Mouse (Mus musculus) lung, embryonic 14.5 days (tissue): ENCODE measurements around the gene Homer2. TPM values are rescaled to one million over a fixed set of nuclear protein-coding genes. Genes with fewer than 3 reads are reported as not detected.
A peak's percentile ranks its signal among the peaks of the same experiment; 100 is the strongest.

Experiments used
- ATAC-seq: fragments of 200-750 bp; cut with Nextera tagmentation; 2 replicates; pipeline ENCODE4 v1.8.0; 2017; ENCODE audit warnings: mild to moderate bottlenecking, moderate TSS enrichment, moderate library complexity; ENCODE audit not compliant: insufficient read depth
- DNase-seq: peaks from one replicate; pipeline ENCODE4 v3.0.0-alpha.2; 2015
- H3K27ac ChIP-seq: fragments of 300-500 bp; sonication (generic); 2 replicates; pipeline ENCODE4 v1.5.1; 2014; ENCODE audit warnings: low read depth, mild to moderate bottlenecking, moderate library complexity
- H3K27me3 ChIP-seq: fragments of 300-500 bp; sonication (generic); 2 replicates; pipeline ENCODE4 v1.6.1; 2014; ENCODE audit warnings: low read length, control low read depth; ENCODE audit not compliant: insufficient read depth
- H3K36me3 ChIP-seq: fragments of 300-500 bp; sonication (generic); 2 replicates; pipeline ENCODE4 v1.6.1; 2014; ENCODE audit warnings: control low read depth; ENCODE audit not compliant: insufficient read depth
- H3K4me1 ChIP-seq: fragments of 300-500 bp; sonication (generic); 2 replicates; pipeline ENCODE4 v1.6.1; 2014; ENCODE audit warnings: antibody characterized with exemption, control low read depth; ENCODE audit not compliant: insufficient read depth
- H3K4me2 ChIP-seq: fragments of 300-500 bp; sonication (generic); 2 replicates; pipeline ENCODE4 v1.6.1; 2014; ENCODE audit warnings: mild to moderate bottlenecking
- H3K4me3 ChIP-seq: fragments of 300-500 bp; sonication (generic); 2 replicates; pipeline ENCODE4 v1.5.1; 2014; ENCODE audit warnings: low read depth, low read length
- H3K9ac ChIP-seq: fragments of 300-500 bp; sonication (generic); 2 replicates; pipeline ENCODE4 v1.6.1; 2014
- H3K9me3 ChIP-seq: fragments of 300-500 bp; sonication (generic); 2 replicates; pipeline ENCODE4 v1.6.1; 2016; ENCODE audit warnings: low read depth, low read length, control low read depth
- CTCF ChIP-seq: IDR thresholded peaks from 2 replicates; pipeline ENCODE4 v1.5.1; 2016; ENCODE audit warnings: antibody characterized with exemption, low read depth
- WGBS: fragments of 180-500 bp; shearing (Covaris S2); extraction: QIAGEN DNeasy Blood & Tissue Kit; methylation state at CpG from one replicate; pipeline ENCODE4 v1.1.7; 2014; 5-methylcytosine and 5-hydroxymethylcytosine counted together
- polyA plus RNA-seq: library from polyadenylated mRNA; unstranded; fragments of >200 nt; fragmentation: Nextera tagmentation; extraction: Ambion mirVana; gene quantifications from 2 replicates; pipeline ENCODE4 v1.2.1, GENCODE M21; 2014

Gene Homer2
- polyA plus RNA-seq, 1 experiment from 2014 or later, result 38.2 TPM

DNA sequence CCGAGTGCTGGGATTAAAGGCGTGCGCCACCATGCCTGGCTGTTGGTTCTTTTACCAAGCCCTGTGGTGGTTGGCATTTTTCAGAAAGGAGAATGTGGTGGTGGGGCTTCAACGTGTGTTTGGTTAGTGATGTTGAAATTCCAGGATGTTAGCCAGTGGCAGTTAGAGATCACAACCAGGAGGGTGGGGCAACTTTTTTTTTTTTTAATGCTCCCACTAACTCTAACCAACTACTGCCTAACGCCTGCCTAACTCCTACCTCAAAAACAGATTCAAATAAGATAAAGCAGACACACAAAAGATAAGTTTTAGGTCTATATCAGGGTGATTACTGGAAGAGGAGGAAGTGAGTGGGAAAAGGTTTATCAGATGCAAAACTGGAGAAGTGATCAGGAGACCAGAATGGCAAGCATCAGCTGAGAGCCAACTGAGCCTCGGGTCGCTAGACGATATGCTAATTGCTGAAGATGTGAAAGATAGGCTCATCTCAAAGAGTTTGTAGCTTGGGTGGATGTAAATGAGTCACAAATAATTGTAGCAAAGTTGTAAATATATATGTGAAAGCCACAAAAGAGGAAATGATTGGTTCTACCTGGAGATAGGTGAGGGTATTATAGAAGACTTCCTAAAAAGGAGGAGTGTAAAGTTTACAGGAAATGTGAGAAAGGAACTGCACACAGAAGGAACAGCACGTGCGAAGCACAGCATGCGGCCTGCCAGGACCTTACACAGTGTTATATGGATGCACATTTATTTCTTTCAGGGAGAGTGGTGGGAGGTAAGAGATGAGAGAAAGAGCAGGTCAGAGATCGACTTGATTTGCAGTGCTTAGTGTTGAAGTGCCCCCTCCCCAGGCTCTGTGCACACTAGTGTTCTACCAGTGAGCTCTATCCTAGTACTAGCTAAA is 25.1 kb upstream of the Homer2 start:
- no peak for ATAC-seq
- H3K4me2 ChIP-seq, result no peak overlapping the region
- H3K27me3 ChIP-seq, result no peaks in the 10 kb centered on the region
- no peak overlapping the region for H3K27ac ChIP-seq
- no peak overlapping the region for H3K4me3 ChIP-seq
- no peaks in the 10 kb centered on the region for H3K36me3 ChIP-seq
- no peak overlapping the region for H3K9ac ChIP-seq
- 75% methylated on average over 12 of the region's 12 CpGs for WGBS
- no peak for TF ChIP-seq CTCF
- no peaks in the 10 kb centered on the region for H3K4me1 ChIP-seq
- H3K9me3 ChIP-seq, result no peaks in the 10 kb centered on the region
- DNase-seq, result no peak

DNA sequence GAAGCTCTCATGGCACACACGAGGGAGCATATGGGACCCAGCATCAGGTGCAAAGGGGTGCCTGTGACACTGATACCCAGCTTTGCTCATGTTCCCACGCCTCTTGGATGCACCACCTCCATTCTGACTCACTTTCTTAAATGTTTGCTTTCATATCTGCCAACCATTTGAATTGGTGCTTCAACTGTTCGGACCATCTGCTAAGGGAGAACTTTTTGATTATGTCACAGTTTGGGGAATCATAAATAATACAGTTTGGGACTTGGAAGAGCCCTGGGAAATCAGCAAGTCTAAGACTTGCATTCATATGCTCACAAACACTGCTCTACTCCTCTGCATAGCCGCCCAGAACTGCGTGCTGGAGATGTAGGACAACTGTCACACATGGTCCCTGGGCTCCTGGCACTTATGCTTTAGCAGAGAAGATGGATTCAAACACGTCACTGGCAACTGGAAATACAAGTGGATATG is 23.9 kb upstream of the Homer2 start:
- DNase-seq (no peak), ATAC-seq (no peak)
- Histone ChIP-seq H3K27me3 (no peaks in the 10 kb centered on the region), H3K36me3 (no peaks in the 10 kb centered on the region), H3K4me1 (no peaks in the 10 kb centered on the region), H3K4me3 (no peak overlapping the region), H3K9me3 (no peaks in the 10 kb centered on the region), H3K27ac (no peak overlapping the region), H3K9ac (no peak overlapping the region), H3K4me2 (no peak overlapping the region)
- 65% methylated on average over 6 of the region's 6 CpGs for WGBS
- no peak for TF ChIP-seq CTCF

DNA sequence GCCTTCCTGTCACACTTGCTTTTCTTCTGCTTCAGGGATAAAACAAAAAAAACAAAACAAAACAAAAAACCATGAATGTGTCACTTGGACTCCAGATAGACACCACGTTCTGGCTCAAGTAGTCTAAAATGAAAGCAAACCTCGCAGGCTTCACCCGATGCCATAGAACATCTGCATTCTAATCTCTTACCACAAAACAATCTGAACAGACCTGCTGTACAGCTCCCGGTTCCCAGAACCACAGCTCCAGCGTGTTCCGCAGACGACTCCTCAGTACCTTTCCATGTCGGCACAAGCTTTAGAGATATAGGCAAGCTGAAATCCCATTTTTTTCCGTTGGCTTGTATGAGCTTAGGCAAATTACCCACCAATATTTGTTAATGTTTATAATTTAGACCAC is 22.5 kb upstream of the Homer2 start:
- H3K4me1 ChIP-seq, result no peaks in the 10 kb centered on the region
- no peak for TF ChIP-seq CTCF
- WGBS, result 76% methylated on average over 9 of the region's 9 CpGs
- no peak overlapping the region for H3K4me2 ChIP-seq
- DNase-seq (no peak), ATAC-seq (no peak)
- H3K27me3 ChIP-seq, result no peaks in the 10 kb centered on the region
- H3K36me3 ChIP-seq, result no peaks in the 10 kb centered on the region
- no peak overlapping the region for H3K4me3 ChIP-seq
- H3K9me3 ChIP-seq, result no peaks in the 10 kb centered on the region
- no peak overlapping the region for H3K27ac ChIP-seq
- no peak overlapping the region for H3K9ac ChIP-seq

DNA sequence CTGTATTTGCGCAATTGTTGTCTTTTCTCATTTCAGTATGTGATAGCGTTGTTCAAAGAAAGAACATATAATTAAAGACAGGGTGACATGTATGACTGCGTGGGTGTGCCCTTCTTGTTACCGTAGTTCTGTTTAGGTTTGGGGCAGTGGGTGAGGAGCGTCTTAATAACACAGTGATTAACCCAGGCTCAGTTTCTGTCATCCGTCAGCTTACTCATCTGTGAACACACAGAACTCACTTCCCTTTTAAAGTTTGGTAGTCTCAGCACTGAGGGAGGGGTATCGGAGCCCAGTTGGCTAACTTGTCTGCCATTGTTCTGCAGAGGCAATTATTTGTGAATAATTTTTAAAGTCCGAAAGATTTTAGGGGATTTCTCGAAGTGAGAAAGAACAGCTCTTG is 20.4 kb upstream of the Homer2 start:
- no peaks in the 10 kb centered on the region for H3K9me3 ChIP-seq
- WGBS, result 66% methylated on average over 9 of the region's 9 CpGs
- ATAC-seq (no peak), DNase-seq (no peak)
- H3K36me3 ChIP-seq, result no peaks in the 10 kb centered on the region
- H3K4me1 ChIP-seq, result no peaks in the 10 kb centered on the region
- no peak overlapping the region for H3K27ac ChIP-seq
- no peak overlapping the region for H3K4me3 ChIP-seq
- H3K27me3 ChIP-seq, result no peaks in the 10 kb centered on the region
- H3K4me2 ChIP-seq, result no peak overlapping the region
- H3K9ac ChIP-seq, result no peak overlapping the region
- TF ChIP-seq CTCF, result no peak

DNA sequence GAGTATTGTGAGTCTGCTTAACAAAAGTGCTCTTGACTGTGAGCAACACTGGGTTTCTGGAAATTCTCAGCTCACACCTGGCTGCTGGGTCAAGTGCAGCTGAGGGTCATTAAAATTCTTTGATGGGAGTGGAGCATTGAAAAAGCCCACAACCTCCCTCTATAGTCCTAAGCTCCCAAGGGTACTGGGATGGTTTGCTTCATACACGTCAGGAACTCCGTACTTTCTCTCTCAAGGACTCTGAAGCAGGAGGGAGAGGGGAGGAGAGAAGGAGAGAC is 19.3 kb upstream of the Homer2 start:
- no peak overlapping the region for H3K9ac ChIP-seq
- no peaks in the 10 kb centered on the region for H3K4me1 ChIP-seq
- no peak for ATAC-seq
- no peaks in the 10 kb centered on the region for H3K9me3 ChIP-seq
- TF ChIP-seq CTCF, result no peak
- no peaks in the 10 kb centered on the region for H3K27me3 ChIP-seq
- H3K4me3 ChIP-seq, result no peak overlapping the region
- peak overlapping the region; percentile 20; the same call in 1 of the 2 replicates for H3K4me2 ChIP-seq
- H3K27ac ChIP-seq, result peak overlapping the region; percentile 26; the same call in 1 of the 2 replicates
- peak; percentile 48 for DNase-seq
- no peaks in the 10 kb centered on the region for H3K36me3 ChIP-seq
- WGBS, result 37% methylated on average over 2 of the region's 2 CpGs

DNA sequence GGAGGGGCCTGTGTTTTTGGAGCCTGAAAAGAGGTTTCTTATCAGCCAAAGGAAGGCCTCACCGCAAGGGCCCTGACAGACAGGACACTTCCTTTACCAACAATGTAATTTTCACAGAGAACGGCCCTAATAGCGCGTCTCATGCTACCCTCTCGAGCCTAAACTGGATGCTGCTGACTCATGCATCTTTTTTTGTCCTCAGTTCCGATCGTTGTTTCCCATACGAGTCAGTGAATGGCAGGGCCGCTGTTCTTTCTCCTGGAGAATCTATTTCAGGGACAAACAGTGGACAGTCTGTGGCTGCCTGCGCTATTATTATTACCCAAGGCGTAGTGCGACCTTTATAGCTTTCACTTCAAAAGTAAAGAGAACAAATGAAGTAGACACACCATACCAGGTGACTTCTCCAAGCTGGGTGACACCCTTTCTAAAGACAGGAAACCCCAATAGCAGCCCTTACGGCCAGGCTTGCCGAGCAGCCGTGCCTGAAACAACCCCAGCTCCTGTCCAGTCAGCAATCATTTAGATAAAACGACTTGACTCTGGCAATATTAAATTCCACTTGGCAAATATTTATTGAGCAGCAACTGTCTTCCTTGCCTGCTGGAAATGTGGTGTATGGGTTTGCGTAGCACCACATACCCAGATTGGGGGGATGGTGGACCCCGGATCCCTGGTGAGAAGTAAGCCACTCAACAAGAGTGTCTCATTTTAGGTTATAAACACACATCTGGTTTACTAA is 18.8 kb upstream of the Homer2 start:
- no peaks in the 10 kb centered on the region for H3K27me3 ChIP-seq
- DNase-seq, result no peak
- H3K36me3 ChIP-seq, result no peaks in the 10 kb centered on the region
- no peak overlapping the region for H3K9ac ChIP-seq
- peak overlapping the region; percentile 20 for H3K4me2 ChIP-seq
- peak overlapping the region; percentile 26; the same call in 1 of the 2 replicates for H3K27ac ChIP-seq
- no peaks in the 10 kb centered on the region for H3K4me1 ChIP-seq
- ATAC-seq, result no peak
- TF ChIP-seq CTCF, result no peak
- WGBS, result 52% methylated on average over 18 of the region's 18 CpGs
- H3K9me3 ChIP-seq, result no peaks in the 10 kb centered on the region
- H3K4me3 ChIP-seq, result no peak overlapping the region

DNA sequence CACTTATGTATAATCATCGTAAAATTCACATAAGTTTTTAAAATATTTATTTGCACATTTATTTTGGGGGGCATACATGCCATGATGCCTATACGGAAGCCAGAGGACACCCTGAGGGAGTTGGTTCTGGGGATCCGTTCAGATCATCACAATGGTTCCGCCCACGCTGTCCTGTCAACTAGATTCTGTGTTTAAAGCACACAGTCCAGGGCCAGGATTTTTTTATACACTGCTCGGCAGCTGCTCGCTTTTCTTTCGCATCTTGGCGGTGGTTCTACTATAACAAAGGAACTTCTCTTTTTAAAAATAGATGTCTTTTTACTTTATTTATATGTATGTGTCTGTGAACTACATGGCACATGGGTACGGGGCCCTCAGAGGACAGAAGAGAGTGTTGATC is 16.5 kb upstream of the Homer2 start:
- Histone ChIP-seq H3K9me3 (no peaks in the 10 kb centered on the region), H3K36me3 (no peaks in the 10 kb centered on the region), H3K9ac (no peak overlapping the region), H3K27ac (no peak overlapping the region), H3K4me2 (no peak overlapping the region), H3K4me3 (no peak overlapping the region), H3K4me1 (no peaks in the 10 kb centered on the region), H3K27me3 (no peaks in the 10 kb centered on the region)
- DNase-seq (no peak), ATAC-seq (no peak)
- WGBS, result 84% methylated on average over 10 of the region's 10 CpGs
- no peak for TF ChIP-seq CTCF
